Mouse (Mus musculus) urinary bladder, postnatal 25 days (tissue): ENCODE measurements at regions not wholly inside any gene's neighbourhood (a gene's known extent, or its start where the extent isn't known, plus 50 kb on each side); places are given as distances from the start of the nearest gene placed in this dataset.

ENCODE experiments used
- DNase-seq: peaks from one replicate; pipeline ENCODE4 v3.0.0; 2022; ENCODE audit warnings: low spot score

- no peak for DNase-seq
Measured at GRCm38 (mm10) chr4:7222922-7223321, 1015.9 kb downstream of the Car8 start.

GRCm38 (mm10) chr4:7220426-7220825 lies 1018.4 kb downstream of the Car8 start:
- DNase-seq = no peak

DNA sequence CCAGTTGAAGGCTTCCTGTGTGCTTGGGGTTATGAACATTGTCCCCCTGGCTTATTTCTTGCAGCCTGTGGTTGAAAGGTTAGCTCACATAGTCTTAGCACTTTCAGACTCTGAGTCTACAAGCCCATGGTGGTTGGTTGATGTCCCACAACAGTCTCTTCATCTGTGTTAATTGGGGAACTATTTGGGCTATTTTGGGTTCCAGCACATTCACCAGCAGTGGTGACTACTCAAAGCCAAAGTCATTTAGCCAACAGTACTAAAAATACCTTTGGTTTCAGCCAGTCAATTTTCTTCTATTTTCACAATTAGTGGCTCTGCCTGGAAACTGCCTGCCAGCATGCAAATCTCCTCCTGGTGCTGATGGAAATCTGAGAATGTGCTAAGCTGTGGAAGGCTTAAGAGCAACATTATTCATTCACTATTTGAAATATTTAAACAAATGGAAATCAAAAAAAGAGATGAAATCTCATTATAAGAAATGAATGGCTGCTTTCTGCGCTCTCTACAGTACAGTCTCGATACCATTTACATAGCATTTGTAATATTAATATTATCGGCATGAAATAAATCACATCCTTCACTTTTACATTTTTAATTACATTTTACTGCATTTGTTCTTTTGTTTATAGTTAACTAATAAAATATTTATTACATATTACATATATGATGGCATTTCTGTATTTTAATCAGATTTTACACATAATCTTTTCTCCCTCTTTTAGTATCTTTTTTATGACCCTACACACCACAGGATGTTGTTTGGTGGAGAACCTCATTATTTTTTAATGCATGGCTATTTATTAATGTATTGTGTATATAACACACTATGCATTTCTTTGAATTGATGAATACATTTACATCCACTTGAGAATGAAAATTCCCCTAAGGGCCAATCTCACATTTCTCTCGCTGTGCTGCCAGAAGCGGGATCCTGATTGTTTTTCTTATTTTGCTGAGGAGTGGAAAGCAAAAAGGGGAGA lies 1023.5 kb downstream of the Car8 start:
- DNase-seq = no peak

DNA sequence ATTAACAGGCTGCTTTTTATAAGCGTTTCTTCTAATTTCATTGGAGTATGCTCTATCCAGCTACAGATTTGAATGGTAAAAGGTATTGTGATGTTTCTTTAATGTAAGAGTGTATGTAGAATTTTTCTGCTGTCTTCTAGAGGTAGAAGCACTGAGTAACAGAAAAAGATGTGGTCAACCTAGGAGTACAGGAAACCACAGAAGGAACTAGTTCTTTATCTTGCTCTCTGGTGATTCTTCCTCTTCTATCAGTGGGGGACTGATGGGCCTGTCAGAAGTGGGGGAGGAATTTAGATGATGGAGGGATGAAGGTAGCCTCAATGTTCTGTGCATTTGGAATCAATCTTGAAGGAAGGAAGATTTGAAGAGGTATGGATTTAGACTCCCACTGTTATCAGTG lies 1031.9 kb downstream of the Car8 start:
- DNase-seq = no peak

DNA sequence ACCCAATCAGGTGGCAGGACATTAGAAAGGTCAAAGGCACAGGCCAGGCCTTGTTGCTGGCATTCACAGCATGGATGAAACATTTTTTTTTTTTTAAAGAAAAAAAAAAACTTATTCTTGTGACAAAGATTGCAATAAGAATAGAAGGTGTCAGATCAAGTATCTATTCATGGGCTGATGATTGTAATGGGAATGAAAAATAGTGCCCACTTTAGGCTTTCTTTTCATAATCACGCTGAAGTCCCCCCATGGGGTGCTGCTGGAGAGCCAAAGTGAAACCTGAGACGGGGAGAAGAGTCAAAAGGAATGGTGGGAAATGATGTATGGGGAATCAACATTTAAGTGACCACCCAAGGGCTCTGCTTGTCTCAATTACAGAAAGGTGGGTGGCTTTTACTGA lies 1037.0 kb downstream of the Car8 start:
- no peak for DNase-seq

DNA sequence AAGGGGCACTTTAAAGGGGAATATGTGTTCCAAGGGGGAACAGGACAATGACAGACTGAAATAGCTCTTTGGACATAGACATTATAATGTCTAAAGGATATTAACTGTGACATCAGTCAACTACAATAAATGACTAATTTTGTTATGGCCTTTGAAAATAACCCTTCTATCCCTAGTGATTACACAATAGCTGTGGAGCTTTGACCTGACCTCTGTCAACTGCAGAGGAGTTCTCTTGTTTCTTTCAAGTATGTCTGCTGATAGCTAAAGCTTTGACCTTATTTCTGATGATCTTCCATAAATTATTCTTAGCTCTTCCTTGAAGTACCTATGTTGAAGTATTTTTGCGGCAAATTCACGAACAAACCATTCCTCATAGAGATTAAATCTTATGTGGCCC lies 1038.9 kb downstream of the Car8 start:
- DNase-seq = no peak

DNA sequence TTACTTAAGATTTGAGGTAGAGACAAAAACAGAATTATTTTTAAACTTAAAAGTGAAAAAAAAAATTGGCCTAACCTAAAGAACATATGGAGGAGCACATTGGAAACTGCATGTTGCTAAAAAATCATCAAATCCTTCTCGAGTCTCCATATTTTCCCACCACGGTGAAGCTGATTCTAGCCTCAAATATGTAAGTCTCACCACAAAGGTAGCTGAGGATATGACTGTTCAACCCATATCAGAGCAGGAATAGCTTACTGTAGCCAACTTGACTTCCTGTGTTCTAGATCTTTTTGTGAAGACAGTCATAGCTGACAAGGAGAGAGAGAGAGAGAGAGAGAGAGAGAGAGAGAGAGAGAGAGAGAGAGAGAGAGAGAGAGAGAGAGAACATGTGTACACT lies 1039.8 kb downstream of the Car8 start:
- no peak for DNase-seq

DNA sequence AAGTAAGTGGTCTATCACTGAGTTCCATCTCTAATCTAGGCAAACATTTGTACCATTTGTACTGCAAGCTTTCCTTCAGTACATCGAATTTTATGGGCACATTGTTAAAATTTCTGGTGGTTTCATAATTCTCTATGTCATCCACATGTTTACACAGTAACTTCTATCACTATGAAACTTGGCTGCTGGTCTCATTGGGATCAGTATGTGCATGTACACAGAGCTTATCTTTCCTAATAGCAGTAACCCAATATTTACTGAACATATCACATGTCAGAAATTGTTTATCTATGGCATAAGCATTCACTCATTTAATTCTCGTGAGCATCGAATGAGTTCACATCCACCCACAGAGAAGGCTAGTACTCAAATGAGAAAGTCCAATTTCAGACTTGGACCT lies 1042.3 kb downstream of the Car8 start:
- no peak for DNase-seq

DNA sequence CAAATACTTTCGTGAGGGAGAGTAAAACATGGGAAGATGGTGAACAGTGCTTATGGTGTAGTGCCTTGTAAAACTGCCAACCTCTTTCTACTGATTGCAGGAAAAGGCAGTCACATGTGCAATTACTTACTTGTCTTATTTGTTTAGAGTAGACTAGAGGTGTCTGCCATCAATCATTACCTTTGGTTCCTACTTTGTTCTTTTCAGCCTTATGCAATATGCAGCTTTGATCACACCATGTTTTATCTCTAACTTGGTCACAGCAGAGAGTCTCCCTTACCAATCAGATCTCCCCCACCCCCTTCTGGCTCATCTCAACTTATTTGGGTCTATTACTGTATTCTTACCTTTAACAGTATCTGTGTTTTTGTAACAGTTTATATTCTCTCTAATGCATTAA lies 1043.2 kb downstream of the Car8 start:
- no peak for DNase-seq

- no peak for DNase-seq
Measured at GRCm38 (mm10) chr4:7191912-7192311, 1046.9 kb downstream of the Car8 start.

- DNase-seq = no peak
Measured at GRCm38 (mm10) chr4:7191228-7191627, 1047.6 kb downstream of the Car8 start.

DNA sequence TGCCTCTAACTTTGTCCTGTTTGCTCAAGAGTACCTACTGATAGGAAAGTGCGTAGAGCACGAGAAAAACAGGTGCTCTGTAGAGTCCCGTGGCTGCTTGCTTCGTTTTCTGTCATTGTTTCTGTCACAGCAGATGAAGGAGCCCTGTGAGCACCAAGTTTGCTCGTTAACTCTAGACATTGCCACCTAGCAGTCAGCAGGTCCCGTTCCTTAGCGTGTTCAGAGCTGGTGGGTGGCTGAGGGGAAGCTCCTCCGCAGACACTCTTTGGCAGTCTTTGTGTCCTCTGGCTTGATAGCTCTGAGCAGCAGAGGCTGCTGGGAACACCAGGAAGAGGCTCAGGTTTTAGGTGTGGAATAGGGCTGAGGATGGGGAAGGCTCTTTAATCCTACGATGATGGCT lies 1063.8 kb downstream of the Car8 start:
- DNase-seq = no peak

DNA sequence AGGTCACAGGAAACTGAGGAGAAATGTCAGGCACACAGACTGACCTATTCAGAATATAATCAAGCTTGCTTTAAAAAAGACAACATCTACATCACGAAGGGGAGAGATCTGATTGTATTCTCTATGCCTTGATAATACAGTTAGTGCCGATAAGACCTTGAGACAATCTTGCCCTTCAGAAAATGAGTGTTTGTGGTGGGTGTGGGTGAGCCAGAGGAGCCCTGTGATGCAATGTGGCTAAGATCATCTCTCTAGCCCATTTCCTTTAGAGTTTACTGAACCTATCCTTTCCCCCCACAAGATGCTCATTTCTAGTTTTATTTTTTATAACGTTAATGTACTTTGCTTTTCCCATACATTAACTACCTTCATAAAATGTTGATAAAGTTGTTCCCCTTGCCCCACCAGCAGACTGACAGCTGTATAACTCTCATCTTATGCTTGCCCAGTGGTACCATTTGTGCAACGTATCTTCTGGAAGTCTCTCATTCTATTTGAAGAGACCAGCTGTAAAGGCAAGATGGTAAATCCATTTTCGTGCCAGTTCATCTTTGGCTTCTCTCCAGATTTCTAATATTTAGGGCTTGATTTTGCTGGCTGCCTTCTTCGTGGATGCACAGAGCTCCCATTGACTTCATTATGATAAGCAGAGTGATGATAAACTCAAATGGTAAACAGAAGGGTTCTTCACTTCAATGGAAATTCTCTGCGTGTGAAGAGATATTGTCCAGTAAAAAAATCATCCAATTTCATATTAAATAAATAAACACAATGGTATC lies 1066.1 kb downstream of the Car8 start:
- DNase-seq = no peak

DNA sequence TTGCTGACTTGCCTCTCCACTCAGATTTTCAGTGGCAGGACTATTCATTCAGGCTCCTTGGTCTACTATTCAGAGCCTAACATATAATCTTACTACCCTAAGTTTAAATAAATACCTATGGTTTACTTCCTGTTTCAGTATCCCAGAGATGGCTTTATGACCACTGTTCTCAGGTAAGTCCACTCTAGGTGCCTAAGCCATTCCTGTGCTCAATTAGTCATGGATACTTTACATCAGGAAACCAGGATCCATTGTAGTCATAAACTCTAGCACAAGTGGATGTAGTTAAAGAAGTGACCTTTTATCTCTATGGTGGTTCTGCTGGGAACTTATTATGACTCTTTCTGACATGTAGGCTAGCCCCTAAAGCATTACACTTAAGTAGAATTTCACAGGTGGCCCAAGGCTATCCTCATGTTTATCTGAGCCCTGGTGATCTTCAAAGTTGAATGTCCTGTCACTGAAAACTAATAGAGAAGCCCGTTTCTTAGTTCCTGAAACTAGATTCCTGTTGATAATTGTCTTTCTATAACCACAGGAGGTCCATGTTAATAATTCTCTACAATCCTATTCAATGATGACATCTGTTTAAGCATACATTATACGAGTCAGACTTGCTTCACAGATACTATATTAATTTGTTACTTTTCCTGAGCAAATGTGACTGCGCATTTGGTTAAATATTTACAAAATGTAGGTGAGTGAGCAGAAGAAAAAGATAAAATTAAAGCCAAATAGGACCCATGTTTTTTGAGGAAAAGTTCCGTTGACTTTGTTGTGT lies 1067.0 kb downstream of the Car8 start:
- no peak for DNase-seq

DNA sequence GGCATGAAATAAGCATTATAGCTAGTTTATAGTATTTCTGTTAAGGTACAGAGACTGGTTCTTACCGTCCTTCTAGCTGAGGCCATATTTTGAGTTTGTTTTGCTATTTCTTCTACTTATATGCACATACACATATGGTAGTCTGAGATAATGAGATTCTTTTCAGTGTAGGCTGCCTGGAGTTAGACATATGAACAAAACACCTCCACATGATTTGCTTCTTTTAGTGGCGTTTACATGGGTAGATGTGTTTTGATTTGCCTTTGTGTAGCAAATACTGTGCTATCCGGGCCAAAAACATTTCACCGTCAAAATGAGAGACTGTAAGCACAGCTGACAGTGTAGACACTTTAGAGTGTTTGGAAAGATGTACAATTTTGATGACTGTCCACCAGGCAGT lies 1077.4 kb downstream of the Car8 start:
- DNase-seq = no peak

GRCm38 (mm10) chr4:7157883-7158282 lies 1081.0 kb downstream of the Car8 start:
- DNase-seq = no peak

DNA sequence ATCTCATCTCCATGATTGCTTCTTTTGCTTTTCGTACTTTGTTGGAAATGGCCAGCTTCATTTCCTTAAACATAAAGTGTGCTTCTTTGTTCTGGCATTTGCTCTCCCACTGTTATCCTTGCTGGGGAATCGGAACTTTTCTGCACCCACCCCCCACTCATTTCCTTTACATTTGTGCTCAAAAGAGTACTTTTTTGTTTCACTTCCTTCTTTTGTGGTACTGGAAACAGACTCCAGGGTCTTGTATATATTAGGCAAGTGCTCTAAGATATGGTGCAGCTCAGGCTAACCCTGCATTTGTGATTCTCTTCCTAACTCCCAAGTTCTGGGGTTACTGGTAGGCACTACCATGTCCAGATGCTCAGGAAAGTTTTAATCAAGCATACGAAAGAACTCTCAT lies 1084.6 kb downstream of the Car8 start:
- DNase-seq = no peak

- DNase-seq = no peak
Measured at GRCm38 (mm10) chr4:7153835-7154234, 1085.0 kb downstream of the Car8 start.

DNA sequence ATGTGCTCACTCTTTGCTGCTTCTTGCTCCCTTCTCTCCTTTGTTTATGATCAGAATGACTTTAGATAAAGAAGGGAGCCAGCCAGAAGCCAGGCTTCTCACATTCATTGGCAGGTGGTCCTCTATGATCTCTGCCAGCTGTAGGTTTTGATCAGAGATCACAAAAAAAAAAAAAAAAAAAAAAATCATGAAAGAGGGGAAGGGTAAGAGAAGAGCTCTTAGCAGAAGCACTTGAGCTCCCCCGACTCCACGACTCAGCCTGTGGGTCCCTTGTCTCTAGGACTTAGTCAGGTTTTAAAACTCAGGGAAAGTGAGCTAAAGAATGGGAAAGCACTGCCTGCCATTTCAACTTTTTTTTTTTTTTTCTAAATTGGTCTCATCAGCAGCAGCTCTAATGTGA lies 1093.1 kb downstream of the Car8 start:
- DNase-seq = no peak

- no peak for DNase-seq
Measured at GRCm38 (mm10) chr4:7144215-7144614, 1094.6 kb downstream of the Car8 start.

GRCm38 (mm10) chr4:7143676-7144075 lies 1095.2 kb downstream of the Car8 start:
- DNase-seq = no peak

- no peak for DNase-seq
Measured at GRCm38 (mm10) chr4:7142781-7143180, 1096.1 kb downstream of the Car8 start.
